Mouse (Mus musculus) erythroblast, embryonic 14.5 days (primary cell): ENCODE data around the gene Agrp. TPM values are rescaled to one million over a fixed set of nuclear protein-coding genes. Genes with fewer than 3 reads are reported as not detected.

Experiments
- H3K27me3 ChIP-seq: 2 replicates; pipeline ENCODE4 v1.6.1; 2012; ENCODE audit warnings: inconsistent platforms; ENCODE audit not compliant: control insufficient read depth
- H3K36me3 ChIP-seq: 2 replicates; pipeline ENCODE4 v1.6.1; 2012; ENCODE audit warnings: mild to moderate bottlenecking, inconsistent platforms; ENCODE audit not compliant: control insufficient read depth
- H3K4me1 ChIP-seq: 2 replicates; pipeline ENCODE4 v1.6.1; 2012; ENCODE audit warnings: inconsistent platforms; ENCODE audit not compliant: control insufficient read depth
- H3K4me3 ChIP-seq: replicated peaks from 2 replicates; pipeline ENCODE3; 2012; ENCODE audit warnings: moderate library complexity, mild to moderate bottlenecking, inconsistent platforms
- H3K9me3 ChIP-seq: 2 replicates; pipeline ENCODE4 v1.6.1; 2012; ENCODE audit warnings: low read length, inconsistent platforms, mixed read lengths; ENCODE audit not compliant: control insufficient read depth
- GATA1 ChIP-seq: IDR thresholded peaks from 2 replicates; pipeline ENCODE4 v1.6.1; 2012; ENCODE audit warnings: low read length, inconsistent platforms, mixed read lengths
- TAL1 ChIP-seq: IDR thresholded peaks from 3 replicates; pipeline ENCODE4 v1.6.1; 2012; ENCODE audit warnings: low read length, inconsistent platforms, mixed read lengths
- polyA plus RNA-seq: library from polyadenylated mRNA; stranded (reverse); fragments of >175 nt; gene quantifications from 2 replicates; pipeline ENCODE4 v1.2.3, GENCODE M21; 2012

Agrp gene
- polyA plus RNA-seq, 1 experiment, result not detected

DNA sequence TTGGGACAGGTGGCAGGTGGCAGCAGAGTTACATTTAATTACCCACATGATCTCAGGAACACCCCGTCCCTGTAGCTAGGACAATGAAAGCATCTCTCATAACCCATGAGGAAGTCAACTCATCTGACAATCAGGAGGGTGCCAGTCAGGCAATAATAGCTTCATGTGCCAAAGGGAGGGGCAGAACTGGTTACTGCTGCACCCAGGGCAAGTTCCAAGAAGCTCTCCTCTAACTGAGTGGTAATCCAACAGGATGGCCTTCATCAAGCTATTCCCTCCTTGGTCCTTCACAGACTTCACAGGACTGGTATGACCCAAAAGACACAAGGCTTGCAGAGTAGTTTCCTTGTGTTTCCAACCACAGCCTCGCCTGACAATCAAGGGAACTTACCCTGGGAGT is 87.1 kb downstream of the Agrp start:
- peaks cover 43% of the 10 kb centered on the region for H3K4me1 ChIP-seq
- H3K27me3 ChIP-seq, result no peaks in the 10 kb centered on the region
- no peak overlapping the region for H3K4me3 ChIP-seq
- H3K9me3 ChIP-seq, result no peaks in the 10 kb centered on the region
- TF ChIP-seq TAL1 (no peak), GATA1 (no peak)
- H3K36me3 ChIP-seq, result peaks cover 62% of the 10 kb centered on the region

DNA sequence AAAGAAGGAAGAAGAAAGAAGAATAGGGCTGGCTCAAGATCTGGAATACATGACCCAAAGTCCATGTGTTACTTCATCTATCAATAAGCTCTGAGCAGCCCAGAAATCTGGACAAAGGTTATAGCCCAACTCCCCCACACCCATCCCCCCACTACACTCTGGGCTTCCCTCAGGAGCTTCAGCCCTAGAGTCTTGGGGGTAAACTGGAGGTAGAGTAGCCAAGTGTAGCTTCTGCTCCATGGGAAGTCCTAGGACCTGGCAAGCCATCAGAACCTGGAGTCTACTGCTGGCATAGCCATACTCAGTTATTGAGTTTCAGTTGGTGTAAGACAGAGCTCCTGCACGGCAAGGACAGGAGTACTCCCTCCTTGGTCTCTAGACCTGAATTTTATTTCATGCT is 87.7 kb downstream of the Agrp start:
- Histone ChIP-seq H3K9me3 (no peaks in the 10 kb centered on the region), H3K36me3 (peaks cover 65% of the 10 kb centered on the region), H3K27me3 (no peaks in the 10 kb centered on the region), H3K4me1 (peaks cover 49% of the 10 kb centered on the region), H3K4me3 (no peak overlapping the region)
- TF ChIP-seq TAL1 (no peak), GATA1 (no peak)

DNA sequence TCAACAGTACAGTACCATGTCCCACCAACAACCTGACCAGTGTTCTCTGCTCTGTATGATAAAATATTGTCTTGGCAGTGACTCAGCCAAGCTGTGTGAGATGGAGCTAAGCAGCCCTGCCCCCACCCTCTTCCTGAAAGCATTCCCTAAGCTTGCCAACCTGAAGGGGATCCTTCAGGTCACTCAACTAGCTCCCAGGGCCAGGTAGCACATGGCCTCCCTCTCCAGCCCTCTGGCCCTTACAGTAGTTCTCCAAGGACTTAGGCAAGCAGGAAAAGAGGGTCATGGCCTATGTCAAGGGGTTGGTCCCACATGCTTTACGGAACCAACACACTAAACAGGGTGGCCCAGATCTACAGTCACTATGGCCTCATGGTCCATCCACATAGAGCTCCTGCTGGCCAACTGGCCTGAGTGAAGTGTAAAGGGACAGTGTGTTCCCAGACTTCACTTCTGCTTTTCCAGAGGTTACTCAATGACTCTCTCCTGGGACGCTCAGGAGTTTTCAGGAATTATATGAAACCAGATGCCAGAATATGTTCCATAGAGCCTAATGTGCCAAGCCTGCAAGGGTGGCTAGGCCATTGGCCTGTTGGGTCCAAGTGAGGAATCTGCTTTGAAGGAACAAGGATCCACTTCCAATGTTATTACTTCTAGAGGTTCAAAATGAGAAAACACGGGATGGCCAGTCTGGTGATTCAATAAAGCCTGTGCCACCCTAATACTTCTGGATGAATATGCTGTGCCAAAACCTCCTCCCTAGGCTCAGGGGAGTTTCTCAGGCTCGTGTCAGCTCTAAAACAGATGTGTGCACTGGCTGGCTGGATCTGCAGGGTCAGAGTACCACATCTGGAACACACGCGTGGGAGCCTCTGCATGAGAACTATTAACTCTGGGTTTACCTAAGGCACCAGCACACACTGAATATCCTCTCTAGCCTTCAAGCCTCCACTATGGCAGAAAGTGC is 90.5 kb downstream of the Agrp start:
- TF ChIP-seq TAL1 (no peak), GATA1 (no peak)
- no peaks in the 10 kb centered on the region for H3K27me3 ChIP-seq
- peaks cover 60% of the 10 kb centered on the region for H3K36me3 ChIP-seq
- no peak overlapping the region for H3K4me3 ChIP-seq
- H3K4me1 ChIP-seq, result peaks cover 62% of the 10 kb centered on the region
- H3K9me3 ChIP-seq, result no peaks in the 10 kb centered on the region

DNA sequence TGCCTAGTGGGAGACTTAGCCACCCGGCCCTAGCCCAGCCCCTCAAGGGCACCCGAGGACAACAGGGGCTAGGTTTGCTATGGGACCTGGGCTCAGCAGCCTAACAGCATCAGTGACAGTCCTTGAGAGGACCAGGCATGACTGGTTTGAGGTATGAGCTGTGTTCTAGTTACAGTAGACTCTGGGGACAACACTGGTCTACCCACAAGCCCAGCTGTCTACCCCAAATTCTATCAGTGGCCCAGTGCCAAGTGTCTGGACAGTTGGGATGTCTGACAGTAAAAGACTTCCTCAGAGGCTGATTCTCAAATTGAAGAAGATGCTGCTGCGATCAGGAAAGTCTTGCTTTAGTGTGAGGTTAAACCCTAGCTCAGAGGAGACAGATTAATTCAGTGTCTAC is 91.9 kb downstream of the Agrp start:
- peaks cover 60% of the 10 kb centered on the region for H3K36me3 ChIP-seq
- TF ChIP-seq TAL1, result no peak
- no peak for TF ChIP-seq GATA1
- H3K27me3 ChIP-seq, result no peaks in the 10 kb centered on the region
- no peaks in the 10 kb centered on the region for H3K9me3 ChIP-seq
- H3K4me3 ChIP-seq, result no peak overlapping the region
- H3K4me1 ChIP-seq, result peaks cover 70% of the 10 kb centered on the region

DNA sequence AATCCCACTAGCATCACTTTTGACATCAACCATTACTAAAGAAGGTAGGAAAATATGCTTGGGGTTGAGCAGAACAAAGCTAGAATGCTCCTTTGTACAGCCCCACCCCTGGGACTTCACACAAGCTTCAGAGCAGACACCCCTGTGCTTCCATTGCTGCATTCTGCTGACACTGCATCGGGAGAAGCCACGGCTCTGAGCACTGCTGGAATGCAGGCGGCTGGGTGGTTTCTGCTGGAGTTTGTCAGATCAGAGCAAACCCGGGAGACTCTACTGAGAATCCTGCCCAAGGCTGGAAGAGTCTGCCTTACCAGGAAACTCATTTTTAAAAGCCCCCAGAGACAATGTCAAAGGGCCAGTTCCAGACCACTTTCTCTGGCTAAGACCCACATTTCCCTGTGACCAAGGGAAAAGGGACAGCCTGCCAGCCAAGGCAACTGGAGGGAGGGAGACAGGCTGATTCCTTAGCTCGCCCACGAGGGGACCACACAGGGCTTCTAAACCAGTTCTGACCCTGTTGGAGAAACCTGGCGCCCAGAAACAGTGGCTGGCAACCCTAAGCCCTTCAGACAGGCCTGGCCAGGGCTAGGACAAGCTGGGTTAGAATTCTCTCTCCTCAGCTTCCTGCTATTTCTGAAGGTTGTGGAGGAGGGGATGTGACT is 92.5 kb downstream of the Agrp start:
- peaks cover 55% of the 10 kb centered on the region for H3K36me3 ChIP-seq
- peaks cover 74% of the 10 kb centered on the region for H3K4me1 ChIP-seq
- H3K27me3 ChIP-seq, result no peaks in the 10 kb centered on the region
- H3K4me3 ChIP-seq, result no peak overlapping the region
- no peaks in the 10 kb centered on the region for H3K9me3 ChIP-seq
- TF ChIP-seq TAL1, result no peak
- TF ChIP-seq GATA1, result no peak

DNA sequence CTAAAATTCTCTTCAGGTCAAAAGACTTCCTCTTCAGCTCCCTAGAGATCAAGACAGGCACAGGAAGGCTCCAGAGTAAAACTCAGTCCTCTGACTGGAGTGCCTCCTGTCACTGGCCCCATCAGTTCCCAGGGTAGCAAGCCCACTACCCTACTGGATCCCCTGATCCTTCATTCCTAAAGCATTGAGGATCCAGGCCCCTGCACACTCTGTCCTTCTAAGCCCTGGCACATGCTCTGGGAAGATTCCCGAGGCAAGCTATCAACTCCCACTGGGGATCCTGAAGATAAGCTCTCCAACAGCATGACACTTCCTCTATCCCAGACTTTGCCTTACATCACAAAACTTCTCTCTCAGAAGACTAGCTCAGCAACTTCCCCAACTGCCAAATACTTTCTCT is 93.5 kb downstream of the Agrp start:
- H3K4me3 ChIP-seq, result no peak overlapping the region
- H3K27me3 ChIP-seq, result no peaks in the 10 kb centered on the region
- H3K9me3 ChIP-seq, result no peaks in the 10 kb centered on the region
- peaks cover 81% of the 10 kb centered on the region for H3K4me1 ChIP-seq
- TF ChIP-seq TAL1 (no peak), GATA1 (no peak)
- peaks cover 60% of the 10 kb centered on the region for H3K36me3 ChIP-seq

DNA sequence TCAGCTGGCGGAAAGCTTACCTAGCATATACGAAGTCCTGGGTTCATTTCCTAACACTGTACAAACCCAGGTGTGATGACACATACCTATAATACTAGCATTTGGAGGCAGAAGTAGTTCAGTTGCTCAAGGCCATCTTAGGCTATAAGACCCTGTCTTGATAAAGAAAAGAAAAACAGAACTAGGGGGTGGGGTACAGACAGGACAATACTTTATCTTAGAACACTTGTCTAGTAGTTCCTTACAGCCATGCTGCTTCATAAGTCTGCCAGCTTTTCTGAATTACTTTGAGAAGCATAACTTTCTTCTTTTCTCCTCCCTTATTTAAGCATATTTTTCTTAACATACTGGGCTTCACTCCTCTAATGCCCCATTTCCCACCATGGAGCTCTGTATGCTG is 94.4 kb downstream of the Agrp start:
- peaks cover 66% of the 10 kb centered on the region for H3K36me3 ChIP-seq
- TF ChIP-seq GATA1 (no peak), TAL1 (no peak)
- H3K4me3 ChIP-seq, result no peak overlapping the region
- no peaks in the 10 kb centered on the region for H3K27me3 ChIP-seq
- no peaks in the 10 kb centered on the region for H3K9me3 ChIP-seq
- H3K4me1 ChIP-seq, result peaks cover 87% of the 10 kb centered on the region

DNA sequence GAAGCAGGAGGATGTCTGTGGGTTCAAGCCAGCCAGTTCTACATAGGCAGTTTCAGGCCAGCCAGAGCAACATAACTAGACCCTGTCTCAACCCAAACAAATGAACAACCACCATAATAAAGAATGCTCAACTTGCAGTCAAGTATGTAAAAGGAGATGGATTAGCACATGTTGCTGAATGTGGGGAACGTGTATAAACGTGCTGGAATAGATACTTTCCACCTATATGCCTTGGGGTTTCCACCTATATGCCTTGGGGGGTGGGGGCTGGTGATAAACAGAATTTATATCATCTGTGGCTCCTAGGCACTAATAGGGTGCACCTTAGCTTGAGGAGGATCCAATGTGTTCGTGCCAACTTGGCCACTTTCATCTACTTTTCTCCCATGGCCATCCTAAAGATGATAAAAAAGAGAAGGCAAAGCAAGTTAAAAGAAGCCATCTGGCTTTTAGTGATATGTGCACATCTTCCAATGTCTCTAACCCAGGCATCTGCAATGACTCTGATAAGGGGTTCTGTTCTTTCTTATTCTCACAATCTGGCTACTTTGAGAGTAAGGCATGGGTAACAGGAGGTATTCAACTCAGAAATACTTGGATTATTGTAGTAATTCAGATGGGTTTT is 95.0 kb downstream of the Agrp start:
- Histone ChIP-seq H3K27me3 (no peaks in the 10 kb centered on the region), H3K36me3 (peaks cover 71% of the 10 kb centered on the region), H3K4me3 (peak overlapping the region; percentile 36), H3K4me1 (peaks cover 86% of the 10 kb centered on the region), H3K9me3 (no peaks in the 10 kb centered on the region)
- peak; percentile 73 for TF ChIP-seq GATA1
- peak; percentile 84 for TF ChIP-seq TAL1

DNA sequence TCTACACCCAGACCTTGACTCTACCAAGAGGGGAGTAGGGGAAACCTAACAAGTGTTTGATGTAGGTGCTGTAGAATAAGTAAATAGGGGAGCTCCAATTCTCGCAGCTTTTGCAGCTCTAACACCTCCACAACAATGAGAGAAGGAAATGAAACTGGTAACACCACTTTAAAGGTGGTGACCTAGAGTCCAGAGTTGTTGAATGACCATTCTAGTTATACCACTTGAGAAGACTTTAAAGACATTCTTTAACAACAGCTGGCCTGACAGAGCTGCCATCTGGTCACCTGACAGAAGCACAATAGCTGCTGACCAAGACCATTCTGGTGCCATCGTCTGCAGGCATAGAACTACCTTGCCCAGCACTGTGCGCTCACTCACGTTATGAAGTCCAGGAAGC is 98.3 kb downstream of the Agrp start:
- H3K9me3 ChIP-seq, result no peaks in the 10 kb centered on the region
- peaks cover 69% of the 10 kb centered on the region for H3K4me1 ChIP-seq
- TF ChIP-seq TAL1 (no peak), GATA1 (no peak)
- no peak overlapping the region for H3K4me3 ChIP-seq
- peaks cover 75% of the 10 kb centered on the region for H3K36me3 ChIP-seq
- H3K27me3 ChIP-seq, result no peaks in the 10 kb centered on the region
